Mouse (Mus musculus) adrenal gland, postnatal 36 days (tissue): Measurements from ENCODE around the gene Cnnm2. TPM values are rescaled to one million over a fixed set of nuclear protein-coding genes. Genes with fewer than 3 reads are reported as not detected.

Experiments
- DNase-seq, 2 experiments: peaks; one replicate each; pipeline ENCODE4 v3.0.0; 2021; ENCODE audit warnings: mixed read lengths in 1 of 2
- total RNA-seq, 2 experiments: library from RNA; stranded (reverse); gene quantifications; 2 replicates each; pipeline ENCODE4 v1.2.3; 2021

Cnnm2 gene
- total RNA-seq, 2 experiments from 2014 or later, result 23.7 to 39.4 TPM

DNA sequence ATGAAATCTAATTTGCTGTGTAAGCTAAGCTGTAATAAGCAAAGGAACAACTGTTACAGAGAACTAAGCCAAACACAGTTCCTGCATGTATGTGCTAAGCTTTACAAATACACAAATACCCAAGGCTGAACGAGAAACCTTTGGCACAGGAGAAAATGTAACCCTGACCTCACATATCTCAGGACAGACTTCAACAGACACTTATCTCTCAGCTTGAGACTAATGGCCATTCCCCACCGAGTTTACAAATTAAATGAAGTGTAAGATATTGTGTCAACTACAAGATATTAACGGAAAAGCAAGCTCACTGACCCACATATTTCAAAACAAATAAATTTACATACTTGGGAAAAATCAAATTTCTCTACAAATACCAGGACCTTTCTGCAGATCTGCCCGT, 166.7 kb downstream of the Cnnm2 start:
- DNase-seq, result no peak

DNA sequence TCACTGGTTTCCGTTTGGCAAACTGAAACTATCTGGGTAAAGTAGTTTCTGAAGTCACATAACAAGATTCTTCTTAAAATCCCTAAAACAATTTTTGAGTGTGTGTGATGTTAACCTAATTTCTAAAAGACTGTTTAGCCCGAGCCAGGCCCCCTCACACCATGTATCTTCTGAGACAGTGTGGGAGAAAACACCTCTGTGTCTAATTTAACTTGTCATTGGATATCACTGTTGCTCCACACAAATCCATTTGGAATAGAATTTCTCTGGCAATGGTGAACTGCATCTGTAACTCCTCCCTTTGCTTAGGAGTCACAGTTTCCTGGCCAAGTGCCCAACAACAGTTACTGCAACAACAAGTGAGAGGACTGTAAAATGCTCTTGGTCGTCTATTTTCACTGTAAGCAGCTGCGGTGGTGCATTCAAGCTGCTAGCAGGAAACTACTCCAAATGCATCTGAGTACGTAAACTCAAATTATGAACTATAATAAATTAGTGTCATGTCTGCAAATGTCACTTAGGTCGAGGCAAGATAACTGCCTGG, 167.7 kb downstream of the Cnnm2 start:
- DNase-seq, result peak; percentile 89 to 93

Other genes with a start within 250 kb of the Cnnm2 start
- 10 to 100 TPM; 43.3 to 67.7 TPM for gene Arl3, start 188.4 kb upstream of the Cnnm2 start, total RNA-seq
- 10 to 100 TPM in 1 of 2 experiments, 1 to 10 TPM in 1; 7.9 to 11.5 TPM for gene Sfxn2, start 188.2 kb upstream of the Cnnm2 start, total RNA-seq
- gene Wbp1l, start 162.5 kb upstream of the Cnnm2 start, total RNA-seq, result 100 to 1,000 TPM; 131 to 170 TPM
- 10 to 100 TPM in 1 of 2 experiments, 1 to 10 TPM in 1; 1.9 to 10.5 TPM for gene Cyp17a1, start 88.4 kb upstream of the Cnnm2 start, total RNA-seq
- gene Borcs7, start 71.7 kb upstream of the Cnnm2 start, total RNA-seq, result 10 to 100 TPM; 14.4 to 16.8 TPM
- gene As3mt, start 54.1 kb upstream of the Cnnm2 start, total RNA-seq, result 100 to 1,000 TPM in 1 of 2 experiments, 10 to 100 TPM in 1; 93.6 to 101 TPM